Mouse (Mus musculus) testis, postnatal 10 days (tissue): ENCODE data around the gene Zfp710.
A peak's percentile ranks its signal among the peaks of the same experiment; 100 is the strongest.
"Not testable (repeated sequence)": the region's sequence is repeated elsewhere in the genome, so short reads cannot be mapped to it uniquely, and the experiment has no call there.

ENCODE experiments used
- DNase-seq: peaks from one replicate; pipeline ENCODE4 v3.0.0; 2021; ENCODE audit warnings: low spot score

The Zfp710 gene

DNA sequence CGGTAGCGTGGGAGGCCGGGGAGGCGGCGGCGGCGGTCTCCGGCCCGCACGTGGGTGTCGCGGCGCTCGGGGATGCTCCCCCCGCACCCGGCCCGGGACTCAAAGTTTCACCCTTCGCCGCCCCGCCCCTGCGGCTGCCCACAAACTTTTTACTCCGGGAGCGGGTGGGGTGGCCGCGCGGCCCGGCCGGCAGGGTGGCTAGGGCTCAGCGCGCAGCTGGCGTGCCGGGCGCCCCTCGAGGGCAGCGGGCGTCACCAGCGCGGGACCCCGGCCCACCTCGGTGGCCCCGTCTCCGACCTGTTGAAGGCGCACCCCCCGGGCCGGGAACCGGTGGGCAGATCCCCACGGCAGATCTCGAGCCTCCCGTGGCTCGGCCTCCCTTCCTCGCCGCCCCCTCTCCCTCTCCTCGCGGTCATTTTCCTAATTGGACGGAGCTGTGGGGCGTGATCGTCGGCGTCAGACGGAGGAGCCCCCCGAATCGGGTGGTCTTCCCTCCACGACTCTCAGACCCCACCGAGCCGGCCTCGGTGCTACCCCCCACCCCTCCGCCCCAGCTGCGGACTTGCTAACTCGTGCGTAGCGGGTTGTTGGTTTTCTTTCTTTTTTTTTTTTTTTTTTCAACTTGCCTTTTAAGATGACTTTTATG is 2.5 kb downstream of the Zfp710 start:
- peak; percentile 85 for DNase-seq

DNA sequence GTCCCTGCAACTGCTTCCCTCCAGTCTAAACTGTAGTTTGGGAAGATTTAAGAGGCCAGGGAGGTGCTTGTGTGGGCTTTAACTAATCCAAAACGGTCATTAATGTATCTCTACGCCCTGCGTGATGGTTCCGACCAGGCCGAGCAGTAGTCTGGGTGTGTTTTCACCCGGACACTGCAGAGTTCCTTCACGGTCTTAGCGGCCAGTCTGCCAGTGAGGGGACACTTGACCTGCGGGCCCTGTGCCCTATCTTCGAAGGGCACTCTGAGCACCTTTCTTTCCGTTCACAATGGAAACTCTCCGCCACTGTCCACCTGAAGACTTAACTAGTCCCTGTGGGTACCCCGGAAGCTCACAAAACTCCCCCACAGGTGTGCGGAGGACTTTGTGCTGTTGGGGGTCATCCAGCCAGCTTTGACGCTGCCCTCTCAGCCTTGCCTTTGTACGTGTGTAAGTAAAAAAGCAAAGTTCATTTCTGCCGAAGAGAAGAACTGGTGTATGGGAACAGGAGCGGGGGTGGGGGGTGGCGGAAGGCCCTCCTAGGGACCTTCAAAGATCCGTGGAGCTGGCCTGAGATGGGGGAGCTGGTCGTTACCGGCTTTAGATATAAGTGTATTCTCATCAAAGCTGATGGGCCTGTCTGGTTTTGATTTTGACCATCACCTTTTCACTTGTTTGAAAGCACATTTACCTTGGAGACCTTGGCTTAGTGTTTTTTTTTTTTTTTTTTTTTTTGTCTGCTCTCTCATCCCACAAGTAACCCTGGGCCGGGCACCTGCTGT is 3.2 kb downstream of the Zfp710 start:
- DNase-seq: peak; percentile 56

DNA sequence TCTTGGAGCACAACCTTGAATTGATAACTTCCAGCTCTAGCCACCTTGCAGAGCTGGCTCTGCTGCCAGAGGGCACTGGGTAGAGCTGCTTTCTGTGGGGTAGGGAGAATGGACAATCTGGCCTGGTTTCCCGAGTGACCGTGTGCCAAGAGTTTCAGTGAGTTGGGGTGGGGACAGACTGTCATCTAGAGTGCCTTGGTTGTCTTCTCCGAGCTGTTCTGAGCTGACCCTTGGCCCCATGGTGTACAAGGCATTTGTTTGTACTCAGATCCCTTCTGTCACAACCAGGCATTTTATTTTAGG is 3.8 kb downstream of the Zfp710 start:
- DNase-seq: no peak

DNA sequence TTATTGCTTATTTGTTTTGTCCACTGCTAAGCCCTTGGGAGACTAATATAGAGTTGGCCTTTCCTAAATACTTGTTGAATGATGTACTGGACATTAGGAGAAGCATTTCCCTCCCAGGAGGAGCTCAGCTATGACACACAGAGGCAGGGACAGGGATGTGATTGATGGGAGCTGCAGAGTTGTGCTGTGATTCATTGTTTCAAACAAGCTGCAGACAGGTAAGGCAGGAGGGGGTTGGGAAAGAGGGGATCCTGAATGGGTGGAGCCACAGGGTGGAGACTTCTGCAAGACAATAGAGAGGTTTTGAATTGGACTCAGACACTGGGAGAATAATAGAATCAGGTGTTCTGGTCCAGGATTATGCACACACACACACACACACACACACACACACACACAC is 5.4 kb downstream of the Zfp710 start:
- no peak for DNase-seq

DNA sequence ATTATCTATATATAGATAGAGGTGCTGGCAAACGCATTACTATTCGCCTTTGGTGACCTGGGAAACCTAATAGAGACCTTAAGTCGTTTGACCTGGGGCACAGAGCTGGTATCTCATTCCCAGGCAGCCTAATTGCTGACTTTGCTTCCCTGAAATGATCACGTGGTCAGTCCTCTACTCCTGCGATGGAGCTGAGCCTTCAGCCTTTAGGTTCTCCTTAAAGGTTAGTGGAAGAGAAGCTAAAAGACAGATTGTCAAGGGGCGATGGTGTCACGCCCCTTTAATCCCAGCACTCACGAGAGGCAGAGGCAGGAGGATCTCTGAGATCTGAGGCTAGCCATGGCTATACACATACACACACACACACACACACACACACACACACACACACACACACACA is 5.9 kb downstream of the Zfp710 start:
- no peak for DNase-seq

DNA sequence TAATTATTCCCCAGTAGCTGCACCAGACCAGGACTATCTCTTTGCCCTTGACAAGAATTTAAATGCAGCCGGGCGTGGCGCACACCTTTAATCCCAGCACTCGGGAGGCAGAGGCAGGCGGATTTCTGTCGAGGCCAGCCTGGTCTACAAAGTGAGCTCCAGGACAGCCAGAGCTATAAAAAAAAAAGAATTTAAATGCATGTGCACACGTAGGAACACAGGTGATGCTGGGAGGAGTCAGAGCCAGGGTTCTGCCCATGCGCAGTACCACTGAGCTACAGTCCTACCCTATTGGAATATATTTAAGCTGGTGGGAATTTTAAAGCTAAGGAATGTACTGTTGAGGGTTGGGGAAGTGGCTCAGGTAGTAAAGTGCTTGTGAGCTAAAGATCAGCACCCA is 6.4 kb downstream of the Zfp710 start:
- DNase-seq: no peak

DNA sequence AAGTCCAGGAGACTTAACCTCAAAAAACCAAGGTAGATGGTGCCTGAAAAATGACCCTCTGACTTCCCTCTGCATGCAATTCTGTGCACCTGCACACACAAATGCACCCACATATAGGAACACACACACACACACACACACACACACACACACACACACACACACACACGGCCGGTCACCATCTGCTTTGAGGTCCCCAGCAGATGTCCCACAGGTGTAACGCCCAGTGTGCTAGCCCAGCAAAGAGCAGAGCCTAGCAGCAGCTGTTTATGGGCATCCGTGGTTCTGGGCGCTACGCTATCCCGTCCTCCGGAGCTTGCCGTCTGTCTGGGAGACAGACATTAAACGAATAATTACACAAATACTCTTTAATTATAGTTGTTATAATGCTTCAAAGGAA is 6.9 kb downstream of the Zfp710 start:
- DNase-seq: no peak

DNA sequence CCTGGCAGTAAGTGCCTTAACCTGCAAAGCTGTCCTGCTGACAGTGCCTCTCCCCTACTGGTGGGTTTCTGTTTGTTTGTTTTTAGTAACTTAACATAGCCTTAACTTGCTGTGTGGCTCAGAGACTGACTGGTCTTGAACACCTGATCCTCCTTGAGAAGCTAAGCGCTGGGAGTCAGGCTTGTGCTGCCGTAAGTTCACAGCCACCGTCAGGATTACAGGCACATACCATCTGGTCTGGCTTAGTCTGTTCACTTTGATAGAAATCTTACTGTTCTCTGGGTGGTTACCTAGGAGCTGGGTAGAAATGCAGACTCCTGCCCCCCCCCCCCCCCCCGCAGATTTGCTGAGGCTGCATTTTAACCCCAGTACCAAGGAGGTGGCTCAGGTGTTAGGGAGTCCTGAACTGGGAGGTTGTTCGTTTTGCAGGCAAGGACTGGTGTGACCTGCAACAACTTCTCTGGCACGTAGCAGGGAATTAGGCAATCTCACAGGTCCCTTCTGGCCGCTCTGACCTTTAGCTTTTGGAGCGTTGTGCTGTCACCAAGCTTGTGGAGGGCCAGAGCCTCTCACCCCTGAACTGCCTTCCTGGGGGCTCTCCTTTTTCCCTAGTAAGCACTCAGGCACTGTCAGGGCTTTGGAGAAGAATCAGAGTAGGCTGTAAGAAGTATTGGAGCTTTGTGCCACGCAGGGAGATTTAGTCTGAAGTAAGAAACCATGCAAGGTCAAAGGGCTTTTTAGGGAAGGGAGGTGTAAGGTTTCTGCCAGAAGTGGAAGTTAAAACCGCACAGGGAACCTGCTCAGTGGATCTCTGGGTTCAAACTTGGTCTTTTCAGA is 7.8 kb downstream of the Zfp710 start:
- DNase-seq: no peak

DNA sequence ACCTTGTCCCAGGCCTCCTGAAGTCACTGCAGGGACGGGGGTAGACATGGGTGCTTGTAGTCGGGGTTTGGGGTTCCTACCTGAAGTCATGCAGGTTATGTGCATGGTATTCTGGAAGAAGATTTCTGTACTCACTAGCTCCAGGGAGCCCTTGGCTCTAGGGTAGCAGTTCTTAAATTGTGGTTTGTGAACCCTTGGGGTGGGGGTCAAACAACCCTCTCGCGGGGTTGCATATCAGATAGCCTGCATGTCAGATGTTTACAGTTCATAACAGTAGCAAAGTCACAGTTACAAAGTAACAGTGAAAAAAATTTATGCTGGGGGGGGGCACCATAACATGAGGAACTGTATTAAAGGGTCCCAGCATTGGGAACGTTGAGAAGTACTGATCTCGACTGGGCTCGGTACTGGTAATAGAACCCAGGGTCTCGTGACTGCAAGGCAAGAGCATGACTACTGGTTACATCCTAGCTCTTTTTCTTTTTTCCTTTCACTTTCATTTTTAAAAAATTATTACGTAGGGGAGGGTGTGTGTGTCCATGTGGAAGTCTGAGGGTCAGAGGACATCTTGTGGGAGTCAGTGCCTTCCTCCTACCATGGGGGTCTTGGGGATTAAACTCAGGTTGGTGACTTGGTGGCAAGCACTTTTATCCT is 8.6 kb downstream of the Zfp710 start:
- DNase-seq: no peak

DNA sequence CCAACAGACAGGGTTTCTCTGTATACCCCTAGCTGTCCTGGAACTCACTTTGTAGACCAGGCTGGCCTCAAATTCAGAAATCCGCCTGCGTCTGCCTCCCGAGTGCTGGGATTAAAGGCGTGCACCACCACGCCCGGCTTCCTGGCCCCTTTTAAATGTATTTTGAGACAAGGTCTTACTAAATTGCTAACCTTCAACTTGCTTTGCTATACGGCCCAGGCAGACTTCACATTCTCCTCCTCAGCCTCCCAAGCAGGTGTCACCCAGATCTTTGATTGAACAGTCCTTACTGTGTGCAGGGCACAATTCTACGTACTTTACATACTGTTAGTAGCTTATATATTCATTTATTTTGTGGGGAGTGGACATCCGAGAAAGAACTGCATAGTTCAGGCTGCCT is 9.2 kb downstream of the Zfp710 start:
- DNase-seq: no peak

DNA sequence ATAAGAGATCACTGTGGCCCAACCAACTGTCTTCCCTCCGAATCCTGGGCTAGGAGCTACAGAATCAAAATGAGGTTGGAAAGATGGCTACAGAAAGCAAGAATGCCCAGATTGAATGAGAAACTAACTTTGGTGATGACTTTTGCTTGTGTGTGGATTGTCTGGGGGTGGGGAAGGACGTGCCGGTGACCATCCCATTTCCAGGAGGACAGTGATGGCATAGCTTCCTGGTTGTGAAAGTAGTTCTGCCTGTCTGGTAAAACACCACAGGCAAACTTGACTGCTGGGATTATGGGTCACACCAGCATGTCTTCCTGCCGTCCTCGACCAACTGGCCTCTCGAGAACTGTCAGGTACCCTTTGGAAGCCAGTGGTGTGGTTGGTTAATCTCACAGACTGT is 10.5 kb downstream of the Zfp710 start:
- DNase-seq: no peak

DNA sequence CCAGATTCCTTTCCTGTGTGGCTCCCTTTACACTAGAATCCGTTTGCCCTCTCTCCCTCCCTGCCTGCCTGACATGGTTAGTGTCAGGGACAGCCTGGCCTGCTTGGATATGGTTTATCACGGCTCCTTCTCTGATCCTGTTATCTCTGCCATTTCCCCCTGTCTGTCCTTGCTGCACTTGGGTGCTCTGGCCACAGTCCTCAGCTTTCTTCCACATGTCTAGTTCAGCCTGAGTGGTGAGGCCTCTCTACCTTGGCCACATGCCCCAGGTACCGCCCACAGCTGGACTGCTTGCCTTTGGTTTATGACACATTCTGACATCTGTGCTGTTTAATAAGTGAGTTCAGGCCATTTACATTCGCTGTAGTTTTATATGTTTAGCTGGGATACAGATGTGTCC is 11.1 kb downstream of the Zfp710 start:
- DNase-seq: peak; percentile 63

DNA sequence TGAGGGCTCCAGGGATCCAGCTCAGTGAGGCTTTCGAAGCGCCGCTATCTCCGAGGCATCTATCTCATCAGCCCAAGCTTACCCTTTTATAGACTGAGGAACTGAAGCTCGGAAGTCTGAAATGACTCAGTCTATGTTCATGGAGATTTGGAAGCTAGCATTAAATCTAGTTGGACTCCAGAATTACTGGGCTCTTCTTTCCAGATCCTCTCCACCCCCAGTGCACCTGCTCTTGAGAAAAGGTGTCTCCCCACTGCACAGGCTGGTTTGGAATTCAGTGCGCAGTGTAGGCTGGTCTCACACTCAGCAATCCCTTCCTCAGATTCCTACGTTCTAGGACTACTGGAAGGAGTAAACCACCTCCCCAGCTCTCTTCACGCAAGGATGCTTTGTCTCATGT is 15.1 kb downstream of the Zfp710 start:
- no peak for DNase-seq

DNA sequence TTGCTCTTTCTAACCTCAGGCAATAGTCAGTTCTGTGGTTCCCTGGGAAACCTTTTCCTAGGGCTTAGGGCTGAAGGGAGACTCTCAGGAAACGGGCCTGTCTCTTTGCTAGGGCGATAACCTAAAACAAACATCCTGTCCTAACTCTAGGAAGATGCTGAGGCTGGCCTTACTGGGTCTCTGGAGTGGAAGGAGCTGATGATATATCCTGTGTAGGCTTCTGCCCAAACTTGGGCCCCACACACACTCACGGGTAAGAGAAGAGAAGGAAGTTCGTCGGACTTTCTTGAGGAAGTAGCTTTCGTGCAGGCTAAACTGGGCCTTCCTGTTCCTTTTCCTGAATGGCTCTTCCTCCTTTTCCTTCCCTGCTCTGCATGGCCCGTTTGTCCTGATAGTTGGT is 19.6 kb downstream of the Zfp710 start:
- no peak for DNase-seq

DNA sequence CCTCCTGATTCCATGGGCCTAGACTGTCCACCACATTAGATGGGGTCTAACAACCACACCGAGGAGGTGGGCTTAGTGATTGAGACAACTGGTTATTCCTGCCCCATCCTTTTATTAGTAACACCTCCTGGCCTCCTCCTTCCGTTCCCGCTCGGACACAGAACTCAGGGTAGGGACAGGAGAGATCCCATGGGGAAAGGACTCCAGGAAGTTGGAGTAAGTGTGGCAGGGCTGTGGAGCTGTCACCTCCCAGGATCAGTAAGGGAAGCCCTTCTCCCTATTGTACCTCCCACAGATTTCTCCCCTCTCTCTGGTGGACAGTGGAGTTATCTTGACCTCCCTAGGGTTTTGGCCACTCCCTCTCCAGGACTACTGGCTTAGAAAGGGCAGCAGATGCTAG is 22.4 kb downstream of the Zfp710 start:
- no peak for DNase-seq

DNA sequence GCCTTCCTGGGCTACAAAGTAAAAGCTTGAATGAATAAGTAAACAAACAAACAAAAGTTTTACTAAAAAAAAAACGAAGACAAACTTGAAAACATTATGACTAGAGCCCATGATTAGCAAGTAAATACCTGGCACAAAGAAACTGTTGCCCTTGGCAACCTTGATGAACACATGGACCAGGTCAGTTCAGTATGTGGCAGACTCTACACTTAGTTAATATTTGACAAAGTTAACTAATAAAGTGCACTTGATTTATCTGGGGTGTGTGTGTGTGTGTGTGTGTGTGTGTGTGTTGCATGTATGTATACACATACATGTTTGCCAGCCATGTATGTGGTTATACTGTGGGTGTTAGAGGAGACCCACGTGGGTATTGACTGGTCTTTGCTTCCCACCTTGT is 25.1 kb downstream of the Zfp710 start:
- no peak for DNase-seq

DNA sequence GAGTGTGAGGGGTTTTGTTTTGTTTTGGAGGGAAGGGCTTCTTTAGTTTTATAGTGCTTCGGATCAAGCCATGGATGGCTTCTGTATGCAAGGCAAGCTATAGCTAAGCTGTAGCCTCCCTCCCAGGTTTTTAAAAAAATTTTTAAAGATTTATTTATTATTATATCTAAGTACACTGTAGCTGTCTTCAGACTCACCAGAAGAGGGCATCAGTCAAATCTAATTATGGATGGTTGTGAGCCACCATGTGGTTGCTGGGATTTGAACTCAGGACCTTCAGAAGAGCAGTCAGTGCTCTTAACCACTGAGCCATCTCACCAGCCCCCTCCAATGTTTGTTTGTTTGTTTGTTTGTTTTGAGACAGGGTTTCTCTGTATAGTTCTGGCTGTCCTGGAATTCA is 25.8 kb downstream of the Zfp710 start:
- DNase-seq: not testable (repeated sequence)

DNA sequence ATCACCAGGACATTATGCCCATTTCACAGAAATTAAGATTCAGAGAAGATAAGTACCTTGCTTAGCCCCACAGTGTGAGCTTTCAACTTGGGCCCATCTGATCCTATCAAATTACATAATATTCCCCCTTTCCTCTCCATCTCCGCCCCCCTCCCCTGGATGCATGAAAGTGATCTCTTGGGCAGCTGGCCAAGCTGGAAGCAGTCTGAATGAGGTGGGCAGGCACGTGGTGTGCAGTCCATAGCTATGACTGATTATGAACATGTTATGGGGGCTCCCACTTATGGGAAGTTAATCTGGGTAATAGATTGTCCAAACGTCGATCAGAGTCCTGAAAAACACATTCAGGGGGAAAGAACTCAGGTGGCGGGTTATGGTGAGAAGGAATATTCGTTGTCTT is 27.2 kb downstream of the Zfp710 start:
- no peak for DNase-seq

DNA sequence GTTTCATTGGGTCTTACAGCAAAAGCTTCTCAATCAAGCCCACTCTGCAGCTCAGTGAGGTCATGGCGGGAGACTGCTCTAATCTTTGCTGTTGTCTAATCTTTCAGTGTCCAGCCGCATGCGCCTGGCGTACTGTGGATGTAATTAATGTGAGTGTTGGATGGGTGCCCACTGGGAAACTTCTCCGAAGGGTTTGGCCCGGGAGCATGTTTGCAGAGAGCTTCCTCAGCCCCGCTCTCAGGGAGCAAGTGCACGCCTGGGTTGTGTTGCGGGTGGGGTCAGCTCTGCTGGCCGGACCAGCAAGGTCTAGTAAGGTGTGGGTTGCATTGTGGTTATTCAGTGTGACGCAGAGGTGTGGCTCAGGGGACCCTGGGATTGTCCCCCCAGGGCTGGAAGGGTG is 27.6 kb downstream of the Zfp710 start:
- peak; percentile 67 for DNase-seq

DNA sequence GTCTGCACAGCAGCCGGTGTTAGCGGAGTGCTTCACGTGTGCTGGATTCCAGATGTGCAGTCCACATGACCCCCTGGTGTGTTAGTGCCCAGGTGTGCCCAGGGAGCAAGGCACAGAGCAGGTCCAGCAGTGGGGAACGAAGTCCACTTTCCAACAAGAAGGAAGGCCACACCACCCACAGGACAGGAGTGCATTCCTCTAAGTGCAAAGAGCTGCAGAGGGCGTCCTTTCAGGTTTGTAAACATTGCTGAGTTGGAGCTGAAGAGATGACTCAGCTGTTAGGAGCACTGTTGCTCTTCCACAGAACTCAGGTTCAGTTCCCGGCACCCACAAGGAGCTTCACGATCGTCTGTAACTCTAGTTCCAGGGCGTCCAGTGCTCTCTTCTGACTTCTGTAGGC is 28.5 kb downstream of the Zfp710 start:
- DNase-seq: no peak

DNA sequence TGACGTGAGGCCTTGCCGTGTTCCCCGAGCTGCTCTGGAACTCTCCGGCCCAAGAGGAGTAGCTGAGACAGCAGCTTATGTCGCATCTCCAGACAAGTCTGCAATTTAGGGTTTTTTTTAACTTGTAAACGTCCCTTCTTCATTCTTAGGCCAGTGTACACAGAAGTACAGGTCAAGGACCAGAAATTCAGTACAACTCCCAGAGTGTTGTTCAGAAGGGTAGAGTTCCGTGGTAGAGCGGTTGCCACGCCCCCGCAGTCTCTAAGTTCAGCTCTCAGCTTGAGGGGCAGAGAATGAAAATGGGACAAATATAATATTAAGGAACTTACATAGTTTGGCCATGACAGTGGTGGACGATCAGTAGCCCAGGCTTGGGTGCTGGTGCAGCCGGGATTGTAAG is 31.2 kb downstream of the Zfp710 start:
- no peak for DNase-seq

DNA sequence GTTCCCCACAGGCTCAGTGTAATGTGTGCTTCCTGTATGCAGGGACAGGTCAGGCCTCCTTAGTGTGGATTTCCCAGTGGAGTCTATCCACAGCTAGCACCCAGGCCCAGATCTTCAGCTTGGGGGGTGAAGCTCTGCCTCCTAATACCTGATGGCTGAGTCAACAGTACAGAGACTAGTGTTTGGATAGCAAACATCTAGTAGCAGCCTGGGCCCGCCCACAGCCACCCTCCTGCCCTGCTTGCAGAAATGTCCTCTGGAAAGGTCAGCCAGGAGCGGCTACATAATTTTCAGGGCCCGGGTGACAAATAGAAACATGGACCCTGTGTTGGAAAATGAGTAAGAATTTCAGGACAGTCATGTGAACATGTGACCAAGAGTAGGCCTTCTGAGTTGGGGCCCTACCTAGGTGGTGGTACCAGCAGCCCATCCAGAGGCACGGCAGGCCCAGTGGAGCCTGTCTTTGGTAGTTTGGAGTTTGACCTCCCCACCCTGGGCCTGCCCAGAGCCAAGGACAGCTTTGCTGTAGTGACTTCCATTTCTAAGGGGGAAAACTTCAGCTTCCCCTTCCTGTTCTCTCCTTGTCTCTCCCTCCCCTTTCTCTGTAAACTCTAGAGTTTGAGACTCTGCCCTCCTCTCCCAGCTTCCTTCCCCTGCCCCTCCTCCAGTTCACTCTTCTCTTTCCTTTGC is 32.5 kb downstream of the Zfp710 start:
- DNase-seq: no peak
